Mouse (Mus musculus) left cerebral cortex, postnatal 4 days (tissue): ENCODE data around the gene Adk. TPM values are rescaled to one million over a fixed set of nuclear protein-coding genes. Genes with fewer than 3 reads are reported as not detected.

Experiments used
- DNase-seq: peaks from one replicate; pipeline ENCODE4 v3.0.0-alpha.2; 2022
- intact Hi-C: fragments of 180-260 bp; cut with DNase I; formaldehyde crosslinking; loops from one replicate; pipeline ENCODE4 v1.15.1; 2025
- total RNA-seq, 2 experiments: library from RNA; stranded (reverse); gene quantifications; 2 replicates each; pipeline ENCODE4 v1.2.3; 2021

Gene Adk
- total RNA-seq, 2 experiments from 2014 or later: 51.6 to 52.3 TPM

- intact Hi-C loops: no loop called here
- no peak for DNase-seq
These were observed 262.1 kb downstream of the Adk start for GRCm38 (mm10) chr14:21314466-21314865.

GRCm38 (mm10) chr14:21334826-21335225, 282.5 kb downstream of the Adk start:
- intact Hi-C loops: no loop called here
- DNase-seq: no peak

GRCm38 (mm10) chr14:21335691-21336314, 283.4 kb downstream of the Adk start:
- intact Hi-C loops: no loop called here
- no peak for DNase-seq

GRCm38 (mm10) chr14:21337948-21338347, 285.6 kb downstream of the Adk start:
- DNase-seq: no peak
- intact Hi-C loops: no loop called here

- no peak for DNase-seq
- intact Hi-C loops: no loop called here
These were observed 288.8 kb downstream of the Adk start for GRCm38 (mm10) chr14:21341195-21341594.

- no peak for DNase-seq
- intact Hi-C loops: no loop called here
These were observed 290.6 kb downstream of the Adk start for GRCm38 (mm10) chr14:21342984-21343383.

GRCm38 (mm10) chr14:21344896-21345295, 292.5 kb downstream of the Adk start:
- intact Hi-C loops: no loop called here
- no peak for DNase-seq

- intact Hi-C loops: no loop called here
- DNase-seq: no peak
These were observed 296.4 kb downstream of the Adk start for GRCm38 (mm10) chr14:21348611-21349260.

GRCm38 (mm10) chr14:21351646-21352045, 299.3 kb downstream of the Adk start:
- DNase-seq: no peak
- intact Hi-C loops: no loop called here

- no peak for DNase-seq
- intact Hi-C loops: no loop called here
These were observed 303.9 kb downstream of the Adk start for GRCm38 (mm10) chr14:21356286-21356685.

- DNase-seq: peak; percentile 35
These were observed 307.0 kb downstream of the Adk start for GRCm38 (mm10) chr14:21359207-21359895.

GRCm38 (mm10) chr14:21359896-21360525, 307.6 kb downstream of the Adk start:
- DNase-seq: no peak
- intact Hi-C loops: no loop called here

More at GRCm38 (mm10) chr14:21359207-21359895, 307.0 kb downstream of the Adk start:
- intact Hi-C loops: no loop called here

- DNase-seq: no peak
- intact Hi-C loops: no loop called here
These were observed 314.7 kb downstream of the Adk start for GRCm38 (mm10) chr14:21367095-21367494.

GRCm38 (mm10) chr14:21368622-21369021, 316.2 kb downstream of the Adk start:
- intact Hi-C loops: no loop called here
- DNase-seq: no peak

GRCm38 (mm10) chr14:21369127-21369526, 316.8 kb downstream of the Adk start:
- intact Hi-C loops: no loop called here
- DNase-seq: peak; percentile 74

GRCm38 (mm10) chr14:21371946-21372345, 319.6 kb downstream of the Adk start:
- DNase-seq: no peak
- intact Hi-C loops: no loop called here

GRCm38 (mm10) chr14:21372689-21373088, 320.3 kb downstream of the Adk start:
- no peak for DNase-seq
- intact Hi-C loops: no loop called here

GRCm38 (mm10) chr14:21383701-21384428, 331.5 kb downstream of the Adk start:
- no peak for DNase-seq
- intact Hi-C loops: no loop called here

- intact Hi-C loops: no loop called here
- DNase-seq: no peak
These were observed 347.1 kb downstream of the Adk start for GRCm38 (mm10) chr14:21399506-21399905.

- intact Hi-C loops: no loop called here
- DNase-seq: peak; percentile 64
These were observed 349.8 kb downstream of the Adk start for GRCm38 (mm10) chr14:21402157-21402601.
